Mouse (Mus musculus): ENCODE results near the gene Echdc3.

Gene Echdc3

GRCm38 (mm10) chr2:6165771-6166170, 47.1 kb downstream of the Echdc3 start:
- no peak for DNase-seq

DNA sequence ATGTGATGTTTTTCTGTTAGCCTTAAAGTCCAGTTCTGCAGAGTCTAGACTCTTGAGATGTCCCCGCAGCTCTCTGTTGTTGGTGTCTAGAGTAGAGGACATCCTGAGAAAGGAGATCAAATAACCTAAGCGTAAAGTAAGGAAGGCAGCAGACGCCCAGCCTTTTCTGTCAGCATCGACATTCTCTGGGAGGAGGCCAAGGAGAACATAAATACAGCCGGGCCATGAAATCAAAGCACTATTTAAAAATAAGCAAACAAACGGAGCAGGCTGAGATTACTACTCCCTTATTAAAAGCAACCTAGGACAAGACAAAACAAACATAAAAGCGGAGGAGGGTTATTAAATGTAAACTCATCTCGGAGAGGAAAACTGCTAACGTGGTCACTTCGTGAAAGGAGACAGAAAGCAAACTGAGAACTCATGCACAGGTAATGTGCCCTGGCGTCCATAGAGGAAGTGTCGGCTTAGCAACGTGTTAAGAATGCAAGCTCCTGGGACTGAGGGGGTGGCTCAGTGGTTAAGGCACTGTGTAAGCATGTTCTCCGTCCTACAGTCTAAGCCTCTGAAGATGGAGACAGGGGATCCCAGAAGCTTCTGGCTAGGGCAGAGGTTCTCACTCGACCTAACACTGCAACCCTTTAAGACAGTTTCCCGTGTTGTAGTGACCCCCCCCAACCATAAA, 48.1 kb downstream of the Echdc3 start:
- no peak for DNase-seq

- DNase-seq = peak; percentile 19
Measured at GRCm38 (mm10) chr2:6162366-6163040, 50.3 kb downstream of the Echdc3 start.

GRCm38 (mm10) chr2:6159735-6160134, 53.1 kb downstream of the Echdc3 start:
- DNase-seq = no peak

GRCm38 (mm10) chr2:6159219-6159618, 53.6 kb downstream of the Echdc3 start:
- DNase-seq = no peak

DNA sequence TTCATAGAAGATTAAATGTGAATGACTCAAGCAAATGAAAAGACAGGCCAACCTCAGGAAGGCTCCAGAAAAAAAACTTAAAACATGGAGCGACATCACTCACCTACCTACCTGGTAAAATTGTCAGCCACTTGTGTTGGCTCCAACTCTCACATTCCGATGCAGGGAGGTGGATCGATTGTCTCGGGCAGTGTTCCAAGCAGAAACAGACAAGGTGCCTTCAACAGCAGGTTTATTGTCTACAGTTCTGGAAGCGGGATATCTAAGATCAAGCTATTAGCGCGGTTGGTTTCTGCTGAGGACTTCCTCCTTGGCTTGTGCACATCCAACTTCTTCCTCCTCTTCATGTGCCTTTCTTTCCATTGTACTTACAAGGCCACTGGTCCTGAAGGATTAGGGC, 55.2 kb downstream of the Echdc3 start:
- no peak for DNase-seq

DNA sequence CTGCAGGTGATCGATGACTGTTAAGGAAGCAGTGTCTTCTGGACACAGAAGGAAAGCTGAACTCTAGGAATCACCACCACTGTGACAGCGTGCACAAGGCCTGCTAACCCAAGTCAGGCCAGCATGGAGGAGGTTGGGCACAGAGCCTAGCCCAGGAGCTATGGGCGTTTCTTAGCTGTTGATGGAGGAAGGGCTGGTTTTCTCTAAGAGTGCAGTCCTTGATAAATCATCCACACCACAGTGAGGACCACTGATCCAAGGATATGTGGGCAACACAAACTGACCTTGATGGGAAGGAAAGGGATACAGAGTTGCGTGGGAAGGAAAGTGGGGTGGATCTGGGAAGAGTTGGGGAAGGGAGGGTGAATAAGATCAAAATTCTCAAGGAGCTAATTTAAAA, 55.6 kb downstream of the Echdc3 start:
- no peak for DNase-seq

- DNase-seq = no peak
Measured at GRCm38 (mm10) chr2:6149801-6150200, 63.0 kb downstream of the Echdc3 start.

- DNase-seq = no peak
Measured at GRCm38 (mm10) chr2:6146901-6147300, 65.9 kb downstream of the Echdc3 start.

GRCm38 (mm10) chr2:6146257-6146656, 66.6 kb downstream of the Echdc3 start:
- no peak for DNase-seq

DNA sequence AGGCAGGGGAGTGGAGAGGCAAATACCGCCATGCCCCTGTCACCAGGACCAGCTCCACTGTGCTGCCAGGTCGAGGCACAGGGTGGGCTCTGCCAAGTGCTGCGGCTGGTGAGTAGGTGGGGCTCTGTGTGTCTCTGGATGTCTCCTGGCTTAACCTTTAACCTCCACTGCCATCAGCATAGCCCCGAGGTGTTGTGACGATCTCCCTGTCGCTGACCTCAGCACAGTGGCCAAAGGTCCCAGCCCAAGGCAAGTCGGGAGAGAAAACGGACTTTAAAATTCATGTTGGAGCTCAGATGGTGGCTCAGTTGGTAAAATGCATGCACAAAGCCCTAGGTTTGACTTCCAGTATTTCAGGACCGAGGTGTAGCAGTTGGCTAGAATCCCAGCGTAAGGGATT, 67.2 kb downstream of the Echdc3 start:
- no peak for DNase-seq

- DNase-seq = no peak
Measured at GRCm38 (mm10) chr2:6142915-6143654, 69.7 kb downstream of the Echdc3 start.

DNA sequence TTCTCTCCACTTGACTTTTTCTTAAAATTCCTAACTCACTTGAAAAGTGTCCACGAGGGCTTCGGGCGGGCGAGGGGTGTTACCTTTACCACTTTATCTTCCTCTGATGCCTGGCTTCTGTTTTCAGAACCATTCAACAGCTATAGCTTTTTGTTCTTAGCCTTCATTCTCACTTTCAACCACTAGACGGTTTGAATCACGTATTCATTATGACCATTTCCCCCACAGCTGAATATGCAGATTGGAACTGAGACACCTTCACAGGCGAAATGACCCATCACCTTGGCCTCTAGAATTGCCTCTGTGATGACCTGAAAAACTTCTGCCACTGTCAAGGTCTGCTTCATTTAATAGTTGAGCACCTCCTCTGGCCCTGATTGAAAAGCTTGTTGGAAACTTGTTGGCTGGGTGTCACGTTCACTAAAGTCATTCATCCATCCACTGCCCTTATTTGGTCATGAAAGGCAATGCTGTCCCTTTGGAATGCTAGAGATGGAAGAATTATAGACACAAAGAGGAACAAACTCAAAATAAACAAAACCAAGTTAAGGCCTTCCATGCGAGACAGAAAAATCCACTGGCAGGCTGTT, 72.2 kb downstream of the Echdc3 start:
- DNase-seq = no peak
